Mouse (Mus musculus): ENCODE data around the gene Nln. TPM values are rescaled to one million over a fixed set of nuclear protein-coding genes. Genes with fewer than 3 reads are reported as not detected.

Gene Nln
- polyA plus RNA-seq, 1 experiment: 57.6 TPM

GRCm38 (mm10) chr13:103993142-103994084 is 116.0 kb downstream of the Nln start:
- H3K27me3 ChIP-seq (ENCODE audit: control insufficient read depth, insufficient read depth, low read length, poor library complexity, severe bottlenecking): no peaks in the 10 kb centered on the region
- TF ChIP-seq EP300 (IDR thresholded peaks at IDR 0.05; ENCODE audit: insufficient read depth, low read depth, low read length): no peak
- TF ChIP-seq POLR2A (IDR thresholded peaks at IDR 0.05; ENCODE audit: insufficient read depth, low read length): no peak
- H3K9ac ChIP-seq (ENCODE audit: low read depth, poor library complexity, severe bottlenecking): no peak overlapping the region
- no peaks in the 10 kb centered on the region for H3K36me3 ChIP-seq (ENCODE audit: control insufficient read depth, insufficient read depth, low read length, poor library complexity, severe bottlenecking)
- H3K9me3 ChIP-seq (replicated peaks; ENCODE audit: control insufficient read depth, insufficient read depth, low read length, poor library complexity, severe bottlenecking): peaks cover 7% of the 10 kb centered on the region; the same call in 1 of the 2 replicates
- H3K4me1 ChIP-seq (ENCODE audit: control insufficient read depth, insufficient read depth, low read length): no peaks in the 10 kb centered on the region
- H3K27ac ChIP-seq (ENCODE audit: insufficient read depth, low read length): no peak overlapping the region
- H3K4me3 ChIP-seq (ENCODE audit: low read depth, low read length): no peak overlapping the region

GRCm38 (mm10) chr13:103986660-103987059 is 122.8 kb downstream of the Nln start:
- no peaks in the 10 kb centered on the region for H3K36me3 ChIP-seq (ENCODE audit: control insufficient read depth, insufficient read depth, low read length, poor library complexity, severe bottlenecking)
- no peaks in the 10 kb centered on the region for H3K4me1 ChIP-seq (ENCODE audit: control insufficient read depth, insufficient read depth, low read length)
- peaks cover 11% of the 10 kb centered on the region for H3K9me3 ChIP-seq (replicated peaks; ENCODE audit: control insufficient read depth, insufficient read depth, low read length, poor library complexity, severe bottlenecking)
- no peak overlapping the region for H3K9ac ChIP-seq (ENCODE audit: low read depth, poor library complexity, severe bottlenecking)
- no peaks in the 10 kb centered on the region; the same call in 1 of the 2 replicates for H3K27me3 ChIP-seq (ENCODE audit: control insufficient read depth, insufficient read depth, low read length, poor library complexity, severe bottlenecking)
- no peak overlapping the region for H3K27ac ChIP-seq (ENCODE audit: insufficient read depth, low read length)
- TF ChIP-seq CTCF (IDR thresholded peaks at IDR 0.05; ENCODE audit: low read depth, low read length): no peak
- no peak for TF ChIP-seq POLR2A (IDR thresholded peaks at IDR 0.05; ENCODE audit: insufficient read depth, low read length)
- TF ChIP-seq EP300 (IDR thresholded peaks at IDR 0.05; ENCODE audit: insufficient read depth, low read depth, low read length): no peak
- H3K4me3 ChIP-seq (ENCODE audit: low read depth, low read length): no peak overlapping the region

- Histone ChIP-seq H3K4me1 (ENCODE audit: control insufficient read depth, insufficient read depth, low read length) (no peaks in the 10 kb centered on the region), H3K27me3 (ENCODE audit: control insufficient read depth, insufficient read depth, low read length, poor library complexity, severe bottlenecking) (no peaks in the 10 kb centered on the region; the same call in 1 of the 2 replicates), H3K27ac (ENCODE audit: insufficient read depth, low read length) (no peak overlapping the region), H3K9ac (ENCODE audit: low read depth, poor library complexity, severe bottlenecking) (no peak overlapping the region), H3K9me3 (replicated peaks; ENCODE audit: control insufficient read depth, insufficient read depth, low read length, poor library complexity, severe bottlenecking) (peaks cover 7% of the 10 kb centered on the region; the same call in 1 of the 2 replicates), H3K4me3 (ENCODE audit: low read depth, low read length) (no peak overlapping the region), H3K36me3 (ENCODE audit: control insufficient read depth, insufficient read depth, low read length, poor library complexity, severe bottlenecking) (no peaks in the 10 kb centered on the region)
- TF ChIP-seq EP300 (IDR thresholded peaks at IDR 0.05; ENCODE audit: insufficient read depth, low read depth, low read length): no peak
- no peak for TF ChIP-seq CTCF (IDR thresholded peaks at IDR 0.05; ENCODE audit: low read depth, low read length)
- no peak for TF ChIP-seq POLR2A (IDR thresholded peaks at IDR 0.05; ENCODE audit: insufficient read depth, low read length)
Measured at GRCm38 (mm10) chr13:103985510-103986278, 123.7 kb downstream of the Nln start.

DNA sequence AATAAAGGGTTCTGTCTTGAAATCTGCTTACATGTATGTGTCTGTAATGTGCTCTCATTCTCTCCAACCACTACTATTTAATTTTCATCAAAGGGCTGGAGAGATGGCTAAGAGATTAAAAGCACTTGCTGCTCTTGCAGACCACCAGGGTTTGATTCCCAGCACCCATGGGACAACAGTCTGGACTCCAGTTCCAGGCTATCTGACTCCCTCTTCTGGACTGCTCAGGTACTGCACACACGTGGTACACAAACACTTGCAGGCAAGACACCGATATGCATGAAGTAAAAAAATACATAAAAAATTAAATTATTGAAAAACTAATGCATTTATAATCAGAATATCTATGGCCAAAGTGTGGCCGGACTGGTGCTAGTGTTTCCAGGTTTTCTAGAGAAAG is 127.0 kb downstream of the Nln start:
- H3K4me3 ChIP-seq (ENCODE audit: low read depth, low read length): no peak overlapping the region
- no peaks in the 10 kb centered on the region for H3K4me1 ChIP-seq (ENCODE audit: control insufficient read depth, insufficient read depth, low read length)
- TF ChIP-seq CTCF (IDR thresholded peaks at IDR 0.05; ENCODE audit: low read depth, low read length): no peak
- TF ChIP-seq POLR2A (IDR thresholded peaks at IDR 0.05; ENCODE audit: insufficient read depth, low read length): no peak
- TF ChIP-seq EP300 (IDR thresholded peaks at IDR 0.05; ENCODE audit: insufficient read depth, low read depth, low read length): no peak
- peaks cover 4% of the 10 kb centered on the region; the same call in 1 of the 2 replicates for H3K9me3 ChIP-seq (replicated peaks; ENCODE audit: control insufficient read depth, insufficient read depth, low read length, poor library complexity, severe bottlenecking)
- no peak overlapping the region for H3K27ac ChIP-seq (ENCODE audit: insufficient read depth, low read length)
- no peak overlapping the region for H3K9ac ChIP-seq (ENCODE audit: low read depth, poor library complexity, severe bottlenecking)
- H3K27me3 ChIP-seq (ENCODE audit: control insufficient read depth, insufficient read depth, low read length, poor library complexity, severe bottlenecking): no peaks in the 10 kb centered on the region; the same call in 1 of the 2 replicates
- no peaks in the 10 kb centered on the region for H3K36me3 ChIP-seq (ENCODE audit: control insufficient read depth, insufficient read depth, low read length, poor library complexity, severe bottlenecking)

DNA sequence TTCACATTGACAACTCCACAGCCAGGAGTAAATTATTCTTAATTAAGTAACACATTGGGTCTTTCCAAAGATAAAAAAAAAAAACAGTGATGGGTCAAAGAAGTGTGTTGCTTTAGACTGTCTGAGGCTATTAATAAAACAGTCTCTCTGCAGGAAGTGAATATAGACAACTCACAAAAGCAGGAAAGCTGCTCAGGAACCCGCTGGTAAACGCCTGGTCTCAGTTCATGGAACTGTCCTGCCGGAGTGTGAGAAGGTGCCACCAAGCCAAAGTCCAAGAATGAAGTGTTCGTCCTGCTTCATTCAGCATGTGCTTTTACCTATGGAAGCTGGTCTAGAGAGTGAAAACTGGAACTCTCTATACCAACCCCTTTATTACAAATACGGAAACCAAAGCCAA is 129.0 kb downstream of the Nln start:
- no peak overlapping the region for H3K27ac ChIP-seq (ENCODE audit: insufficient read depth, low read length)

More for the DNA sequence above, 129.0 kb downstream of the Nln start:
- TF ChIP-seq POLR2A (IDR thresholded peaks at IDR 0.05; ENCODE audit: insufficient read depth, low read length) (no peak), EP300 (IDR thresholded peaks at IDR 0.05; ENCODE audit: insufficient read depth, low read depth, low read length) (no peak), CTCF (IDR thresholded peaks at IDR 0.05; ENCODE audit: low read depth, low read length) (no peak)
- peaks cover 4% of the 10 kb centered on the region; the same call in 1 of the 2 replicates for H3K9me3 ChIP-seq (replicated peaks; ENCODE audit: control insufficient read depth, insufficient read depth, low read length, poor library complexity, severe bottlenecking)
- no peak overlapping the region for H3K4me3 ChIP-seq (ENCODE audit: low read depth, low read length)
- H3K36me3 ChIP-seq (ENCODE audit: control insufficient read depth, insufficient read depth, low read length, poor library complexity, severe bottlenecking): no peaks in the 10 kb centered on the region
- H3K9ac ChIP-seq (ENCODE audit: low read depth, poor library complexity, severe bottlenecking): no peak overlapping the region
- no peaks in the 10 kb centered on the region for H3K4me1 ChIP-seq (ENCODE audit: control insufficient read depth, insufficient read depth, low read length)
- no peaks in the 10 kb centered on the region; the same call in 1 of the 2 replicates for H3K27me3 ChIP-seq (ENCODE audit: control insufficient read depth, insufficient read depth, low read length, poor library complexity, severe bottlenecking)

Data from ES-Bruce4 (cell line).